Mouse (Mus musculus) left cerebral cortex, adult 18-20 months (tissue): ENCODE results near the gene Lrit2. TPM values are rescaled to one million over a fixed set of nuclear protein-coding genes. Genes with fewer than 3 reads are reported as not detected.

Experiments used
- DNase-seq, 2 experiments: peaks; one replicate each; pipeline ENCODE4 v3.0.0; 2021 to 2022; ENCODE audit warnings: low spot score in 2 of 2, mixed read lengths in 1 of 2
- total RNA-seq, 2 experiments: library from RNA; stranded (reverse); gene quantifications; 2 replicates each; pipeline ENCODE4 v1.2.3; 2021

The Lrit2 gene
- total RNA-seq, 2 experiments from 2014 or later, result not detected

GRCm38 (mm10) chr14:37110456-37110855 lies 42.7 kb downstream of the Lrit2 start:
- no peak for DNase-seq

- no peak for DNase-seq
Observed at GRCm38 (mm10) chr14:37111371-37111770, 43.6 kb downstream of the Lrit2 start.

- no peak for DNase-seq
Observed at GRCm38 (mm10) chr14:37112931-37113330, 45.2 kb downstream of the Lrit2 start.

- no peak for DNase-seq
Observed at GRCm38 (mm10) chr14:37113922-37114321, 46.2 kb downstream of the Lrit2 start, which contains the start of gene 2610528A11Rik. Gene 2610528A11Rik, minus strand, starts transcription at chr14:37114022.

GRCm38 (mm10) chr14:37119233-37119632 lies 51.5 kb downstream of the Lrit2 start:
- DNase-seq, result no peak

Other genes starting within 250 kb of the Lrit2 start
- 10 to 100 TPM; 85.1 to 86.8 TPM for gene Ccser2, start 99.2 kb upstream of the Lrit2 start, total RNA-seq
- gene Rgr, start 19.0 kb upstream of the Lrit2 start, total RNA-seq, result not detected
- not detected for gene Lrit1, start 13.1 kb upstream of the Lrit2 start, total RNA-seq
- gene Cdhr1, start 30.4 kb downstream of the Lrit2 start, total RNA-seq, result 10 to 100 TPM; 15.5 to 17.2 TPM
- gene 2610528A11Rik, start 46.1 kb downstream of the Lrit2 start, total RNA-seq, result 1 to 10 TPM in 1 of 2 experiments, under 1 TPM in 1; 0.74 to 1.1 TPM
- gene Ghitm, start 67.3 kb downstream of the Lrit2 start, total RNA-seq, result 100 to 1,000 TPM; 446 to 487 TPM